In genomic region chr11:107667542-107667941, GRCm38 (mm10) we compare ENCODE assay signal across 15 mouse cellular contexts. TPM values are rescaled to one million over a fixed set of nuclear protein-coding genes. Genes with fewer than 3 reads are reported as not detected.
"Had no signal": no experiment of that assay in that cellular context is flagged by ENCODE, and none has a peak within 500 bp of the region (broad histone marks: within the 10 kb centered on the region; RNA-seq: fewer than 3 reads in every experiment).

No protein-coding gene starts in this region.

- H3K4me1 ChIP-seq: liver, embryonic 12.5 days; midbrain, embryonic 10.5 days; midbrain, embryonic 12.5 days; neural tube, embryonic 12.5 days; stomach, embryonic 15.5 days had no signal

- H3K4me3 ChIP-seq: liver, embryonic 12.5 days; midbrain, embryonic 10.5 days; midbrain, embryonic 12.5 days; myocyte; neural tube, embryonic 12.5 days; stomach, embryonic 15.5 days had no signal

- H3K4me2 ChIP-seq: liver, embryonic 12.5 days; lung, embryonic 14.5 days; midbrain, embryonic 12.5 days; neural tube, embryonic 12.5 days; stomach, embryonic 15.5 days had no signal

- DNase-seq: lung, adult 18-20 months; lung, embryonic 14.5 days; midbrain, embryonic 14.5 days; right cerebral cortex, postnatal 14 days; thymus, adult 2 months; thymus, postnatal 4 days had no signal

- ATAC-seq: liver, embryonic 12.5 days; midbrain, embryonic 16.5 days had no signal

- H3K27ac ChIP-seq: liver, embryonic 12.5 days; liver, embryonic 14.5 days; midbrain, embryonic 10.5 days; midbrain, embryonic 12.5 days; neural tube, embryonic 12.5 days; stomach, embryonic 15.5 days; stomach, postnatal 0 days had no signal

- H3K9me3 ChIP-seq: liver, embryonic 12.5 days; midbrain, embryonic 10.5 days; midbrain, embryonic 12.5 days; neural tube, embryonic 12.5 days; stomach, embryonic 15.5 days had no signal

- H3K9ac ChIP-seq: liver, embryonic 12.5 days; liver, embryonic 14.5 days; lung, embryonic 14.5 days; midbrain, embryonic 12.5 days; neural tube, embryonic 12.5 days; stomach, embryonic 15.5 days had no signal

- H3K27me3 ChIP-seq: liver, embryonic 12.5 days; midbrain, embryonic 12.5 days; neural tube, embryonic 12.5 days; stomach, embryonic 15.5 days had no signal

RNA-seq across cellular contexts. Expression of gene Cacng1, which starts 48.8 kb away (rescaled TPM):
- polyA plus RNA-seq: liver, embryonic 12.5 days; liver, embryonic 14.5 days had no signal
